Mouse (Mus musculus) embryonic fibroblast, embryonic 13.5 days (primary cell): ENCODE results near the gene Fut8.

Experiments used
- CTCF ChIP-seq: IDR thresholded peaks from 2 replicates; pipeline ENCODE4 v1.5.1; 2011; ENCODE audit warnings: mild to moderate bottlenecking, control low read depth, low read length, moderate library complexity, borderline replicate concordance; ENCODE audit not compliant: insufficient read depth
- POLR2A ChIP-seq: IDR thresholded peaks from 2 replicates; pipeline ENCODE4 v1.6.1; 2011; ENCODE audit warnings: low read depth, mild to moderate bottlenecking, control low read depth, low read length, moderate library complexity

DNA sequence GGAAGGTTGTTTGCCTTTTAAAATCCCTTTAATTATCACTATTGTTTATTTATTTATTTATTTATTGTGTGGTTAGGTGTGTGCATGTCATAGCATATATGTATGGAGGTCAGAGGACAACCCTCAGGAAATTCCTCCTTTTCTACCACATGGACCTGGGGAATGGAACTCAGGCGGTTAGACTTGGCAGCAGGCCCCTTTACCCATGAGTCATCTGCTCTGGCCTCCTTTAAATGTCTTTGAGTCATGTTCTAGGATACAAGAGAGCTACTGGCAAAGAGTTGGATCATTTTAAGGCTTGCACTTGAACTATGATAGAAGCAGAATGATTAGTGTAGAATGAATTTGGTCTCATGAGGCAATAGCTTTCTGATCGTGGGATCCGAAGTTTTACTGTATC lies 14.3 kb upstream of the Fut8 start:
- TF ChIP-seq POLR2A (no peak), CTCF (no peak)
